Comparison of ENCODE assay signal across 27 mouse cellular contexts in genomic region chr12:107881726-107882125, GRCm38 (mm10).
DNase-seq lines count a peak whose midpoint lies in the region; ATAC-seq lines count a peak whose summit lies in the region.
"Had no signal": no experiment of that assay in that cellular context is flagged by ENCODE, and none has a peak within 500 bp of the region (broad histone marks: within the 10 kb centered on the region; RNA-seq: fewer than 3 reads in every experiment).

No protein-coding gene starts in this region.

- no peak overlapping the region for H3K4me2 ChIP-seq in forebrain, embryonic 11.5 days (ENCODE audit: low read depth, low read length, severe bottlenecking)
- H3K4me2 ChIP-seq in forebrain, embryonic 13.5 days: no peak overlapping the region
- no peak overlapping the region for H3K4me2 ChIP-seq in embryonic facial prominence, embryonic 12.5 days (replicated peaks)
- no peak overlapping the region for H3K4me2 ChIP-seq in limb, embryonic 11.5 days (ENCODE audit: low read depth, severe bottlenecking)
- H3K4me2 ChIP-seq in neural tube, embryonic 15.5 days: no peak overlapping the region
- H3K4me2 ChIP-seq: embryonic facial prominence, embryonic 15.5 days; heart, embryonic 11.5 days; heart, embryonic 15.5 days; hindbrain, embryonic 13.5 days; intestine, embryonic 15.5 days had no signal

- H3K4me1 ChIP-seq in forebrain, embryonic 11.5 days (replicated peaks; ENCODE audit: control insufficient read depth, insufficient read depth, low read length): peaks cover 1% of the 10 kb centered on the region; the same call in 1 of the 2 replicates
- H3K4me1 ChIP-seq in forebrain, embryonic 13.5 days: peaks cover 31% of the 10 kb centered on the region
- H3K4me1 ChIP-seq in embryonic facial prominence, embryonic 10.5 days: peaks cover 34% of the 10 kb centered on the region
- H3K4me1 ChIP-seq in embryonic facial prominence, embryonic 12.5 days: peaks cover 24% of the 10 kb centered on the region
- 0 out of 2 replicates have a peak, but pooled peaks cover 4% of the 10 kb centered on the region for H3K4me1 ChIP-seq in limb, embryonic 11.5 days (ENCODE audit: control insufficient read depth, insufficient read depth, low read length)
- no peaks in the 10 kb centered on the region for H3K4me1 ChIP-seq in neural tube, embryonic 15.5 days
- H3K4me1 ChIP-seq: heart, embryonic 15.5 days; hindbrain, embryonic 13.5 days had no signal

- H3K36me3 ChIP-seq in forebrain, embryonic 11.5 days (ENCODE audit: control insufficient read depth, insufficient read depth, low read length): no peaks in the 10 kb centered on the region
- no peaks in the 10 kb centered on the region for H3K36me3 ChIP-seq in forebrain, embryonic 13.5 days (ENCODE audit: poor library complexity, severe bottlenecking)
- no peaks in the 10 kb centered on the region for H3K36me3 ChIP-seq in embryonic facial prominence, embryonic 10.5 days (replicated peaks)
- H3K36me3 ChIP-seq in embryonic facial prominence, embryonic 12.5 days: no peaks in the 10 kb centered on the region
- H3K36me3 ChIP-seq in limb, embryonic 11.5 days (ENCODE audit: control insufficient read depth, insufficient read depth, low read length): no peaks in the 10 kb centered on the region
- no peaks in the 10 kb centered on the region for H3K36me3 ChIP-seq in neural tube, embryonic 15.5 days
- H3K36me3 ChIP-seq: embryonic facial prominence, embryonic 15.5 days; G1E; heart, embryonic 15.5 days; hindbrain, embryonic 10.5 days; hindbrain, embryonic 13.5 days; intestine, embryonic 15.5 days had no signal

- no peak for ATAC-seq in forebrain, embryonic 11.5 days (replicated peaks; ENCODE audit: low FRiP score)
- no peak for ATAC-seq in forebrain, embryonic 13.5 days
- ATAC-seq in embryonic facial prominence, embryonic 12.5 days (ENCODE audit: insufficient number of reproducible peaks, insufficient read depth, low FRiP score, low TSS enrichment): no peak
- no peak for ATAC-seq in limb, embryonic 11.5 days (ENCODE audit: insufficient number of reproducible peaks, low FRiP score, low TSS enrichment, low read depth)
- no peak for ATAC-seq in neural tube, embryonic 15.5 days (ENCODE audit: low FRiP score)
- ATAC-seq: forebrain, embryonic 14.5 days; hindbrain, embryonic 16.5 days; intestine, embryonic 15.5 days had no signal

- no peak overlapping the region for H3K27ac ChIP-seq in forebrain, embryonic 11.5 days (ENCODE audit: low read depth, low read length)
- H3K27ac ChIP-seq in forebrain, embryonic 13.5 days: no peak overlapping the region
- peak overlapping the region; percentile 37 for H3K27ac ChIP-seq in embryonic facial prominence, embryonic 10.5 days (replicated peaks)
- H3K27ac ChIP-seq in embryonic facial prominence, embryonic 12.5 days: peak overlapping the region; percentile 41; the same call in 1 of the 2 replicates
- H3K27ac ChIP-seq in limb, embryonic 11.5 days (replicated peaks; ENCODE audit: low read depth, low read length): no peak overlapping the region
- no peak overlapping the region for H3K27ac ChIP-seq in neural tube, embryonic 15.5 days (replicated peaks)
- H3K27ac ChIP-seq: embryonic facial prominence, embryonic 15.5 days; heart, embryonic 15.5 days; hindbrain, embryonic 13.5 days; intestine, embryonic 15.5 days had no signal

- WGBS in forebrain, embryonic 11.5 days: 76% methylated on average over 9 of the region's 9 CpGs
- 86% methylated on average over 9 of the region's 9 CpGs for WGBS in forebrain, embryonic 13.5 days
- WGBS in embryonic facial prominence, embryonic 10.5 days: 61% methylated on average over 9 of the region's 9 CpGs
- 41% methylated on average over 9 of the region's 9 CpGs for WGBS in embryonic facial prominence, embryonic 12.5 days
- 51% methylated on average over 9 of the region's 9 CpGs for WGBS in limb, embryonic 11.5 days
- 90% methylated on average over 9 of the region's 9 CpGs for WGBS in neural tube, embryonic 15.5 days

- H3K27me3 ChIP-seq in forebrain, embryonic 11.5 days (ENCODE audit: control insufficient read depth, insufficient read depth, low read length): no peaks in the 10 kb centered on the region
- H3K27me3 ChIP-seq in forebrain, embryonic 13.5 days: 0 out of 2 replicates have a peak, but pooled peaks cover 4% of the 10 kb centered on the region
- H3K27me3 ChIP-seq in embryonic facial prominence, embryonic 10.5 days (replicated peaks; ENCODE audit: low read depth, poor library complexity, severe bottlenecking): 0 out of 2 replicates have a peak, but pooled peaks cover 11% of the 10 kb centered on the region
- no peaks in the 10 kb centered on the region for H3K27me3 ChIP-seq in embryonic facial prominence, embryonic 12.5 days
- H3K27me3 ChIP-seq in limb, embryonic 11.5 days (ENCODE audit: control insufficient read depth, insufficient read depth, low read length): no peaks in the 10 kb centered on the region
- H3K27me3 ChIP-seq in neural tube, embryonic 15.5 days (replicated peaks): no peaks in the 10 kb centered on the region
- H3K27me3 ChIP-seq: CH12.LX; embryonic facial prominence, embryonic 15.5 days; hindbrain, embryonic 13.5 days; intestine, embryonic 15.5 days had no signal

- H3K9ac ChIP-seq in forebrain, embryonic 11.5 days (ENCODE audit: low read length): no peak overlapping the region
- H3K9ac ChIP-seq in forebrain, embryonic 13.5 days: no peak overlapping the region
- no peak overlapping the region for H3K9ac ChIP-seq in embryonic facial prominence, embryonic 12.5 days
- no peak overlapping the region for H3K9ac ChIP-seq in limb, embryonic 11.5 days (ENCODE audit: low read length)
- no peak overlapping the region for H3K9ac ChIP-seq in neural tube, embryonic 15.5 days (replicated peaks)
- H3K9ac ChIP-seq: embryonic facial prominence, embryonic 15.5 days; heart, embryonic 15.5 days; hindbrain, embryonic 13.5 days; intestine, embryonic 15.5 days had no signal

- peak; percentile 40 for DNase-seq in forebrain, embryonic 11.5 days (ENCODE audit: low spot score)
- DNase-seq in embryonic facial prominence, embryonic 10.5 days (ENCODE audit: low spot score): no peak
- peak; percentile 43 for DNase-seq in limb, embryonic 11.5 days (ENCODE audit: low spot score)
- DNase-seq in gastrocnemius, postnatal 25 days: no peak
- DNase-seq: adrenal gland, adult 2 months; adrenal gland, postnatal 25 days; B cell, adult 2 months; cerebellum, adult 18-20 months; cerebellum, adult 9-10 months; cerebellum, postnatal 14 days; gastrocnemius, postnatal 36 days; heart, postnatal 10 days; heart, postnatal 36 days; kidney, adult 11 months had no signal

- no peak overlapping the region for H3K4me3 ChIP-seq in forebrain, embryonic 11.5 days (ENCODE audit: low read depth, low read length)
- no peak overlapping the region for H3K4me3 ChIP-seq in forebrain, embryonic 13.5 days
- no peak overlapping the region for H3K4me3 ChIP-seq in embryonic facial prominence, embryonic 10.5 days
- H3K4me3 ChIP-seq in embryonic facial prominence, embryonic 12.5 days: no peak overlapping the region
- H3K4me3 ChIP-seq in limb, embryonic 11.5 days (ENCODE audit: low read depth, low read length): no peak overlapping the region
- no peak overlapping the region for H3K4me3 ChIP-seq in neural tube, embryonic 15.5 days (replicated peaks)
- H3K4me3 ChIP-seq: embryonic facial prominence, embryonic 15.5 days; heart, embryonic 15.5 days; hindbrain, embryonic 10.5 days; hindbrain, embryonic 13.5 days; intestine, embryonic 15.5 days had no signal

- H3K9me3 ChIP-seq in forebrain, embryonic 11.5 days (ENCODE audit: control insufficient read depth, low read length): no peaks in the 10 kb centered on the region
- peaks cover 4% of the 10 kb centered on the region; the same call in 1 of the 2 replicates for H3K9me3 ChIP-seq in forebrain, embryonic 13.5 days (replicated peaks)
- H3K9me3 ChIP-seq in embryonic facial prominence, embryonic 10.5 days: peaks cover 7% of the 10 kb centered on the region; the same call in 1 of the 2 replicates
- no peaks in the 10 kb centered on the region for H3K9me3 ChIP-seq in embryonic facial prominence, embryonic 12.5 days
- no peaks in the 10 kb centered on the region for H3K9me3 ChIP-seq in limb, embryonic 11.5 days (ENCODE audit: control insufficient read depth, low read length)
- no peaks in the 10 kb centered on the region for H3K9me3 ChIP-seq in neural tube, embryonic 15.5 days (replicated peaks)
- H3K9me3 ChIP-seq: embryonic facial prominence, embryonic 15.5 days; heart, embryonic 15.5 days; intestine, embryonic 15.5 days had no signal

Comparison
In these comparisons a context has a peak if more than half of its experiments do, and no peak if none do; other contexts are left out.
1. DNase-seq: peak in forebrain, embryonic 11.5 days (single experiment) and limb, embryonic 11.5 days (single experiment); none in embryonic facial prominence, embryonic 10.5 days (single experiment) and gastrocnemius, postnatal 25 days (single experiment).
2. H3K27ac ChIP-seq: peak in embryonic facial prominence, embryonic 10.5 days (single experiment) and embryonic facial prominence, embryonic 12.5 days (single experiment); none in forebrain, embryonic 11.5 days (single experiment), forebrain, embryonic 13.5 days (single experiment), limb, embryonic 11.5 days (single experiment) and neural tube, embryonic 15.5 days (single experiment).